Mouse (Mus musculus): ENCODE results near the gene Gadd45g. TPM values are rescaled to one million over a fixed set of nuclear protein-coding genes. Genes with fewer than 3 reads are reported as not detected.

Gene Gadd45g
- 10 to 100 TPM; 16.5 to 24.1 TPM for total RNA-seq (2021)

GRCm38 (mm10) chr13:51846301-51846867 is at the start of gene Gadd45g:
Gene Gadd45g (plus strand): TSS chr13:51846678.
- peak; percentile 92 to 97 for DNase-seq (ENCODE audit: extremely low spot score in 1 of 2, low spot score in 1 of 2)

GRCm38 (mm10) chr13:51797899-51798746 is 48.4 kb upstream of the Gadd45g start:
- DNase-seq (ENCODE audit: extremely low spot score in 1 of 2, low spot score in 1 of 2): no peak

DNA sequence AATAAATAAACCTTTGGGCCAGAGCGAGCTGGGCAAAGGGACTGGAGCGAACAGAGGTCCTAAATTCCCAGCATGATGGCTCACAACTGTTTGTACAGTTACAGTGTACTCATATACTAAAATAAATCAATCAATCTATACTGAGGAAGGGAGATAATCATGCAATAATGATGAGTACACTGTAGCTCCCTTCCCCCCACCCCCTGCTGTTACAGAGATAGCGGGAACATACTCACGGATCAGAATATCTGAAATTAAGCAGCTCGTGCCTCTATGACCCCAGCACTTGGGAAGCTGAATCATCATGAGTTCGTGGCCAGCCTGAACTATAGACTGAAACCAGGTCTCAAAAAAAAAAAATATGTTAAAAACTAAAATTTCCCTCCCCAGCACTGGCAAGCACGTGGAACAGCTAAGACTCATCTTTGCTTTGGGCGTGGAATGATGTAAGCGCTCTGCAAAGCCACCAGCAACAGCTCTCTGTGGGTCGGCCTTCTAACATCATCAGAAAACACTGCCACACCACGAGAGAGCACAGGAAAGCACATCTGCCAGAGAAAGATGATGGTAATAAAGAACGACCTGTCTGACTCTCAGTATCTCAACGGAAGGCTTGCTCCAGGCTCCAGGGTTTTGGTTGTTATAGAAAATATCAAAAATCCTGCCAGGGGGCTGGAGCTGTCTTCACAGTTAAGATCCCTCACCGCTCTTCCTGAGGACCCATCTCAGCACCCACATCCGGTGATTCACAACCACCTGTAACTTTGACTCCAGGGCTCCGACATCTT is 46.5 kb upstream of the Gadd45g start:
- DNase-seq (ENCODE audit: extremely low spot score in 1 of 2, low spot score in 1 of 2): no peak

DNA sequence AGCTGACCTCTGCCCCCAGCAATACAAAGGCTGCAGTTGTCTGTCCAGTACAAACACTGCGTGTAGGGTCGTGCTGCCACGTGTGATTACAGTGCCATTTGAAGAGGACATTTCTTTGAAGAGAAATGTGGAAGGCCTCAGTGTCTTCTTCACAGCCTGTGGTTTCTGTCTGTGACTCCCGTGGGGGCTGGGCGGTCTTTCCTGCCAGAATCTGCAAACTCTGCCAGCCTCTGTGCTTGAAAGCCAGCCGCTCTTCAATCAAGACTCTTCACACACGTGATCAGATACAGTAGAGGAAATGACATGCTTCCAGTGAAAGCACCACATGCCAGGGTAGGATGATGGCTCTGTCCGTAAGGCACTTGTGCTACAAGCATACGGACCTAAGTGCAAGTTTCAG is 45.6 kb upstream of the Gadd45g start:
- peak in 1 of 2 experiments; percentile 29 for DNase-seq (ENCODE audit: extremely low spot score in 1 of 2, low spot score in 1 of 2)

DNA sequence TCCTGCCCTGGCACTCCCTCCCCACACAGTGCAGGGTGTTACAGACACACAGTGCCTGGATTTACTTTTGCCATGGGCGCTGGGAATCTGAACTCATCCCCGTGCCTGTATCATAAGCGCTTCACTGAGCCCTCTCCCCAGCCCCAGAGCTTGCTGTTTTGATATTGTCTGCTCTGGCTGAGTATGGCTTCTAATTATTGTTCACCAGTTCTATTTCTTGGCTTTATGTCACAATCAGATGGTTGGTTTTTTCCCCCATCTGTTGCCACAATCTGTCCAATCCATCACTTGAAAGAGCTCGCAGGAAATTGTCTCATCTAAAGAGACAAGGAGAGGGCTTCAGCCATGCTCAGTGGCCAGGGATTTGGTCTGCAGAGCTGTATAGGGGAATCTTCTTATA is 40.8 kb upstream of the Gadd45g start:
- DNase-seq (ENCODE audit: extremely low spot score in 1 of 2, low spot score in 1 of 2): peak in 1 of 2 experiments; percentile 52

DNA sequence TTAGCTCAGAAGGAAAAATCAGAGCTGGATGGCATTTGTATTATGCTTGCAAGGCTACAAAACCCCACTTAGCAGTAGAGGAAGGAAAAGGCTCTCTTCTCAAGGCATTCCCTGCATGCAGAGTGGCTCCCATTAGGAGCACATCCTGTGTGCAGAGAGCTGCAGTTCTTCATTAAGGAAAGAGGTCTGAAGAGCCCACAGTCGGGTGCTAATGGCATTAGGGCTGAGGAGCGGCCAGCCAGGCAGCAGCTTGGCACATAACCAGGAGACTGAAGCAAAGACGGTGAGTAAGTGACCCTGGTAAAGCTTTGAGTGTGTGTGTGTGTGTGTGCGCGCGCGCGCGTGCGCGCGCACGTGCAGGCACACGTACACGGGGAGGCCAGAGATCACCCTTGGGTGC is 40.3 kb upstream of the Gadd45g start:
- no peak for DNase-seq (ENCODE audit: extremely low spot score in 1 of 2, low spot score in 1 of 2)

DNA sequence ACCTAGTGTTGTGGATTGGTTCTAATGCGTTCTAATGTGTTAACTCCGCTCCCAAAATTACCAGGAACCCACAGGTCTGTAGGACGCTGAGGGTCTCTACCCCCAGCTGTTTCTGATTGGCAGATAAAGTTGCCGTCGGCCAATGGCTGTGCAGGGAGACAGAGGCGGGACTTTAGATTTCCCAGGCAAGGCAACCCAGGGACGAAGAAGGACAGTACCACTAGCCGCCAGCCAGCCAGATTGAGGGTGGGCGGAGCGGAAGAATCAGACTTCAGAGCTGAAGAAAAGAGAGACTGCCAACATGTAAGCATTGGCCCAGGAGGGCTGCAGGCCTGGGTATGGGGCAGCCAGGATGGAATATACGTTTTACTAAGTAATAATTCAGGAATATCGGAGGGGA is 38.3 kb upstream of the Gadd45g start:
- no peak for DNase-seq (ENCODE audit: extremely low spot score in 1 of 2, low spot score in 1 of 2)

DNA sequence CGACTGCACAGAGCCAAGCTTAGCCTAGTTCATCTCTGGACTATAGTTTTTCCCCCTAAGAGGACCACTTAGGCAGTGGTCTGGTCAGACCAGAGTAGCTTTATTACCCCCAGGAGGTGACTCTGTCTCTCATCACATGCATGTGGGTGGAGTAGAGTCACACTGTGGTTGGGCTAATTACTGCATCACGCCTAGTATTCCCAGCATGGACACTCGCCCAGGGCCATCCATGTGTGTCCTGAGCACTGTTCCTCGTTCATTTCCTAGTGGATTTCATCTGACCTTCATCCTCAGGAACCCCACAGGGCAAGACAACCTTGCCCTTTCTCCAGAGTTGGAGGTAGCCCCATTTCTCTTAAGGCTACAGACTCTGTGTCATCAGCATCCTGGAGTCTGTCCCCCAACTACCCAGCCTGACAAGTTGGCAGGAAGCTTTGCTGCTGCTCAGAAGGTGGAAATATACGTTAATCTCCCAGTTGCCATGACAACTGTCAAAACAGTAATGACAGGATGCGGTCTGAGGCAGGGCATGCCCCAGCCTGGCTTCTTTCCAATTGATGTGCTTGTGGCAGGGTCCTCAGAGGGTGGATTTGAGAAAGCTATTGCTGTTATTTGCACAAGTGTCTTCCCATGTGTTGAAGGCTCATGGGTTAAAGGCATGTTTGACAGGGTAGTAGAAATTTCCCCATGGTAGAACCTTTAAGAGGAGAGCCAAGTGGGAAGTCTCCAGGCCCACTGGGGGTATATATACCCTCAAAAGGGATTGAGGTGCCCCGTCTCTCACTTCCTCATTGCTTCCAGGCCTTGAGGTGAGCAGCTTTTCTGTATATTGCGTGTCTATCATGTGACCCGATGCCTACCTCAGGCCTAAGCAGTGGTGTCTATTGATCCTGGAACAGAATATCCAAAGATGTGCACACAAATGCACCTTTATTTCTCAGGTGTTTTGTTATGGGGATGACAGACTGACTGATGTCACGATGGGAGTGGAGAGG is 32.6 kb upstream of the Gadd45g start:
- no peak for DNase-seq (ENCODE audit: extremely low spot score in 1 of 2, low spot score in 1 of 2)

- no peak for DNase-seq (ENCODE audit: extremely low spot score in 1 of 2, low spot score in 1 of 2)
These were observed 31.8 kb upstream of the Gadd45g start for GRCm38 (mm10) chr13:51814646-51815045.

GRCm38 (mm10) chr13:51815865-51816504 is 30.5 kb upstream of the Gadd45g start:
- no peak for DNase-seq (ENCODE audit: extremely low spot score in 1 of 2, low spot score in 1 of 2)

DNA sequence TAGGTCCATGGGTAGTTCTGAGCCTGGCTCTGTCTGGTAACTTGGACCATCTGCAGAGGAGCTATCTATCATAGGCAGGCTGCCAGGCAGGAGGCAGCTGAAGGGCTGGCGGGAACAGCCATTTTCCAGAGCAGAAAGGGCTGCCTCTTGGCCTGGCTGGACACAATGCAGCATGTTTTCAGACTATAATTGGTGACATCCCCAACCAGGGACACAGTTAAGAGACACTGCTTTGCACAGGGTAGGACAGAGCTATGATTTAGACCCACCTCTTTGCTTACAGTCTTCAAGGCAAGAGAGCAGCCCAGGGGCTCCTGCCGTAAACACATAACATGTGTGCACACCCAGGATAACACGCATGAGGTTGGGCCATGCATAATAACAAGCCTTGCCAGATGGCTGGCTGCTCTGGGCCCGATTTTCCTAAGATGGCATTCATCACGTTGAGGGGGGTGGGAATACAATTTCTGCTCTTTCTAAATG is 29.9 kb upstream of the Gadd45g start:
- DNase-seq (ENCODE audit: extremely low spot score in 1 of 2, low spot score in 1 of 2): peak in 1 of 2 experiments; percentile 28

GRCm38 (mm10) chr13:51818170-51818943 is 28.1 kb upstream of the Gadd45g start:
- DNase-seq (ENCODE audit: extremely low spot score in 1 of 2, low spot score in 1 of 2): no peak

- no peak for DNase-seq (ENCODE audit: extremely low spot score in 1 of 2, low spot score in 1 of 2)
These were observed 27.5 kb upstream of the Gadd45g start for GRCm38 (mm10) chr13:51818944-51819326.

GRCm38 (mm10) chr13:51819351-51819750 is 27.1 kb upstream of the Gadd45g start:
- no peak for DNase-seq (ENCODE audit: extremely low spot score in 1 of 2, low spot score in 1 of 2)

DNA sequence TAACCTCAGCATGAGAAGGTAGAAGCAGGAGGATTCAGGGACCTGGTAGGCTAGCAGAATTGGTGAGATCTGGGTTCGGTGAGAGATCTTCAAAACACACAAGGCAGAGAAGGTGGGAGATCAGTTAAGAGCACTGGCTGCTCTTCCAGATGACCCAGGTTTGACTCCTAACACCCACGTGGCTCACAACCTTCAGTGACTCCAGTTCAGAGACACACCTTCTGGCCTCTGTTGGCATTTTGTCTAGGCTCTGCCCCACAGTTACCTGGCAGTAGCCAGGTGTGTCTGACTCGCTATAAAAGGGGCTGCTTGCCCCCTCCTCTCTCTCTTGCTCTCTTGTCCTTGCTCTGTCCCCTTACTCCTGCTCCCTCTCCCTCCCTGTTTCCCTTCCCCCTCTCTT is 24.5 kb upstream of the Gadd45g start:
- no peak for DNase-seq (ENCODE audit: extremely low spot score in 1 of 2, low spot score in 1 of 2)

DNA sequence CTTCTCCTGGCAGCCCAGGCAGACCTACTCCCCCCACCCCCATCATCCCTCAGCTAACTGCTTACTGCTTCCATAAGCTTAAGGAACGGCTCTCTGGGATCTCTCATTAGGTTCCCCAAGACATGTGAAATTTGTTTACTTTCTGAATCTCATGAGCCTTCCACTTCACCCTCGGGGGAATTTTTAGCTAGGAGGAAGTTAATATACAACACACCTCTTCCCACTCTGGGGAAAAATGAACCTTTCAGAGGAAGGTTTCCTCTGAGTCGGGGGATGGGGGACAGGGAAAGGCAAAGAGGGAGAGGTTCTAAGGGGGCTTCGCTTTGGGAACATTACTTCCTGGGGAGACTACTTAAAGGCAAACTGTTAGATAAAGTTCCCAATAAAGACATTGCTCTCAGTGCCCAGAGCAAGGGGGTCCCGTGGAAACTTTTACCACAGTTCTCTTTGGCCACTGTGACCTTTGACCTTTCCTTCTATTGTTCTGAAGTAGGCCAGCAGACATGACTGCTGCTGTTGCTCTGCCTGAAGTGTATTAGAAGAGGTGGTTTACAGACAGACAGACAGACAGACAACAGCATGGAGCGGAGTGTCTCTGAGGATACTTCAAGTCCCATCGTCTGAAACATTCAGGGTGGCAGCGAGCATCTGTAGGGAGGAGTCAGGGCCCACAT is 22.5 kb upstream of the Gadd45g start:
- DNase-seq (ENCODE audit: extremely low spot score in 1 of 2, low spot score in 1 of 2): no peak

GRCm38 (mm10) chr13:51830744-51831450 is 15.6 kb upstream of the Gadd45g start:
- DNase-seq (ENCODE audit: extremely low spot score in 1 of 2, low spot score in 1 of 2): peak in 1 of 2 experiments; percentile 52

All from layer of hippocampus, postnatal 25 days (tissue).